Mouse (Mus musculus) regulatory T cell (primary cell): ENCODE data around the gene Apom.

Source experiments
- in situ Hi-C: fragments of 300-600 bp; cut with MboI, MseI; formaldehyde crosslinking; loops from one replicate; pipeline ENCODE4 v1.15.1; 2025; ENCODE audit warnings: high pct_unique_total_duplicates

Gene Apom

GRCm38 (mm10) chr17:35097164-35097655, 34.6 kb downstream of the Apom start:
- in situ Hi-C loops: no loop called here

- in situ Hi-C loops: no loop called here
These were observed 35.3 kb downstream of the Apom start for GRCm38 (mm10) chr17:35096597-35096996.

GRCm38 (mm10) chr17:35094475-35095365, 37.1 kb downstream of the Apom start:
- in situ Hi-C loops: no loop called here

GRCm38 (mm10) chr17:35092403-35093198, 39.2 kb downstream of the Apom start:
- in situ Hi-C loops: no loop called here

GRCm38 (mm10) chr17:35090166-35090932, 41.5 kb downstream of the Apom start:
- in situ Hi-C loops: no loop called here

GRCm38 (mm10) chr17:35088825-35089644, 42.8 kb downstream of the Apom start, which contains the start of gene Abhd16a:
TSS of gene Abhd16a (plus strand) at chr17:35089263.
- in situ Hi-C loops: no loop called here

GRCm38 (mm10) chr17:35088151-35088550, 43.7 kb downstream of the Apom start:
- in situ Hi-C loops: no loop called here

- in situ Hi-C loops: no loop called here
These were observed 46.5 kb downstream of the Apom start, which contains the start of gene Ly6g6f for GRCm38 (mm10) chr17:35085208-35085865. TSS of gene Ly6g6f (minus strand) at chr17:35085610.

GRCm38 (mm10) chr17:35083929-35084497, 47.8 kb downstream of the Apom start:
- in situ Hi-C loops: no loop called here

- in situ Hi-C loops: no loop called here
These were observed 48.8 kb downstream of the Apom start for GRCm38 (mm10) chr17:35082841-35083576.

GRCm38 (mm10) chr17:35080710-35081109, 51.1 kb downstream of the Apom start:
- in situ Hi-C loops: no loop called here

GRCm38 (mm10) chr17:35080248-35080647, 51.6 kb downstream of the Apom start:
- in situ Hi-C loops: no loop called here

- in situ Hi-C loops: no loop called here
These were observed 52.1 kb downstream of the Apom start for GRCm38 (mm10) chr17:35079778-35080177.
